Mouse (Mus musculus): Measurements from ENCODE around the gene Osbpl3.
"Not testable (repeated sequence)": the region's sequence is repeated elsewhere in the genome, so short reads cannot be mapped to it uniquely, and the experiment has no call there.

The Osbpl3 gene

GRCm38 (mm10) chr6:50452220-50452619 is 3.8 kb downstream of the Osbpl3 start:
- no peak for DNase-seq

- DNase-seq, result no peak
These were observed 10.4 kb downstream of the Osbpl3 start for GRCm38 (mm10) chr6:50445616-50446015.

GRCm38 (mm10) chr6:50440966-50441862 is 14.8 kb downstream of the Osbpl3 start:
- DNase-seq, result no peak

- peak; percentile 61 for DNase-seq
These were observed 15.8 kb downstream of the Osbpl3 start for GRCm38 (mm10) chr6:50440197-50440596.

GRCm38 (mm10) chr6:50438900-50439299 is 17.1 kb downstream of the Osbpl3 start:
- DNase-seq, result not testable (repeated sequence)

- no peak for DNase-seq
These were observed 18.2 kb downstream of the Osbpl3 start for GRCm38 (mm10) chr6:50437815-50438214.

GRCm38 (mm10) chr6:50436661-50437060 is 19.3 kb downstream of the Osbpl3 start:
- DNase-seq, result no peak

GRCm38 (mm10) chr6:50432491-50432890 is 23.5 kb downstream of the Osbpl3 start:
- no peak for DNase-seq

- DNase-seq, result no peak
These were observed 26.7 kb downstream of the Osbpl3 start for GRCm38 (mm10) chr6:50429299-50429698.

GRCm38 (mm10) chr6:50427051-50427732 is 28.8 kb downstream of the Osbpl3 start:
- no peak for DNase-seq

- DNase-seq, result no peak
These were observed 29.4 kb downstream of the Osbpl3 start for GRCm38 (mm10) chr6:50426571-50426970.

GRCm38 (mm10) chr6:50424271-50424670 is 31.7 kb downstream of the Osbpl3 start:
- DNase-seq, result no peak

- no peak for DNase-seq
These were observed 35.6 kb downstream of the Osbpl3 start for GRCm38 (mm10) chr6:50420413-50420812.

- DNase-seq, result no peak
These were observed 36.3 kb downstream of the Osbpl3 start for GRCm38 (mm10) chr6:50419518-50420290.

GRCm38 (mm10) chr6:50418951-50419350 is 37.0 kb downstream of the Osbpl3 start:
- no peak for DNase-seq

GRCm38 (mm10) chr6:50416854-50417253 is 39.1 kb downstream of the Osbpl3 start:
- DNase-seq, result no peak

GRCm38 (mm10) chr6:50415431-50415830 is 40.6 kb downstream of the Osbpl3 start:
- DNase-seq, result no peak

- peak; percentile 30 for DNase-seq
These were observed 41.5 kb downstream of the Osbpl3 start for GRCm38 (mm10) chr6:50414547-50414946.

- no peak for DNase-seq
These were observed 42.6 kb downstream of the Osbpl3 start for GRCm38 (mm10) chr6:50413381-50413780.

- peak; percentile 60 for DNase-seq
These were observed 43.8 kb downstream of the Osbpl3 start for GRCm38 (mm10) chr6:50412174-50412573.

GRCm38 (mm10) chr6:50404698-50405097 is 51.3 kb downstream of the Osbpl3 start:
- DNase-seq, result no peak

GRCm38 (mm10) chr6:50403524-50403923 is 52.5 kb downstream of the Osbpl3 start:
- no peak for DNase-seq

GRCm38 (mm10) chr6:50402872-50403271 is 53.1 kb downstream of the Osbpl3 start:
- no peak for DNase-seq

Data from right cerebral cortex, postnatal 25 days (tissue).